Mouse (Mus musculus): ENCODE data around the gene Ifnar2.

- 0 out of 2 replicates have a peak, but pooled peaks have one; percentile 9 for TF ChIP-seq CTCF (IDR thresholded peaks at IDR 0.05; ENCODE audit: low read depth)
- TF ChIP-seq EP300 (IDR thresholded peaks at IDR 0.05; ENCODE audit: low read depth): peak; percentile 97
These were observed 69.2 kb downstream of the Ifnar2 start for GRCm38 (mm10) chr16:91441811-91442240.
